Mouse (Mus musculus) gastrocnemius, postnatal 4 days (tissue): ENCODE measurements around the gene Gm6993. TPM values are rescaled to one million over a fixed set of nuclear protein-coding genes. Genes with fewer than 3 reads are reported as not detected.

ENCODE experiments used
- DNase-seq, 2 experiments: peaks; one replicate each; pipeline ENCODE4 v3.0.0; 2021 to 2022; ENCODE audit warnings: low spot score in 2 of 2, mixed read lengths in 2 of 2
- total RNA-seq, 2 experiments: library from RNA; stranded (reverse); gene quantifications; 2 replicates each; pipeline ENCODE4 v1.2.3; 2021

Gm6993 gene
- total RNA-seq, 2 experiments from 2014 or later, result not detected

GRCm38 (mm10) chr12:31270361-31270760 lies 29.8 kb downstream of the Gm6993 start:
- DNase-seq, result no peak

GRCm38 (mm10) chr12:31270776-31271175 lies 30.2 kb downstream of the Gm6993 start:
- no peak for DNase-seq

GRCm38 (mm10) chr12:31271361-31272011 lies 30.9 kb downstream of the Gm6993 start:
- peak in 1 of 2 experiments; percentile 55 for DNase-seq

GRCm38 (mm10) chr12:31272012-31272735 lies 31.6 kb downstream of the Gm6993 start:
- no peak for DNase-seq

GRCm38 (mm10) chr12:31272846-31273245 lies 32.3 kb downstream of the Gm6993 start:
- DNase-seq, result no peak

GRCm38 (mm10) chr12:31273646-31274045 lies 33.1 kb downstream of the Gm6993 start:
- DNase-seq, result no peak

GRCm38 (mm10) chr12:31275411-31275810 lies 34.8 kb downstream of the Gm6993 start:
- no peak for DNase-seq

GRCm38 (mm10) chr12:31278270-31278669 lies 37.7 kb downstream of the Gm6993 start:
- DNase-seq, result no peak

- DNase-seq, result no peak
These were observed 39.7 kb downstream of the Gm6993 start for GRCm38 (mm10) chr12:31280318-31280717.

GRCm38 (mm10) chr12:31281100-31281591 lies 40.6 kb downstream of the Gm6993 start:
- DNase-seq, result no peak

- DNase-seq, result no peak
These were observed 41.7 kb downstream of the Gm6993 start for GRCm38 (mm10) chr12:31282241-31282640.

- DNase-seq, result no peak
These were observed 42.6 kb downstream of the Gm6993 start for GRCm38 (mm10) chr12:31283131-31283530.

GRCm38 (mm10) chr12:31283617-31284136 lies 43.1 kb downstream of the Gm6993 start:
- no peak for DNase-seq

GRCm38 (mm10) chr12:31289046-31289445 lies 48.5 kb downstream of the Gm6993 start:
- no peak for DNase-seq

Other genes with a start within 250 kb of the Gm6993 start
- gene Fam110c, start 166.9 kb upstream of the Gm6993 start, total RNA-seq, result under 1 TPM; 0.22 to 0.23 TPM
- gene Lamb1, start 24.5 kb downstream of the Gm6993 start, total RNA-seq, result 100 to 1,000 TPM; 259 to 273 TPM
- 100 to 1,000 TPM; 153 to 181 TPM for gene Dld, start 110.7 kb downstream of the Gm6993 start, total RNA-seq
- not detected for gene Slc26a3, start 150.1 kb downstream of the Gm6993 start, total RNA-seq